Mouse (Mus musculus) limb, embryonic 15.5 days (tissue): Measurements from ENCODE around the gene Trip4. TPM values are rescaled to one million over a fixed set of nuclear protein-coding genes. Genes with fewer than 3 reads are reported as not detected.

Experiments
- ATAC-seq: fragments of 200-750 bp; cut with Nextera tagmentation; 2 replicates; pipeline ENCODE4 v1.8.0; 2017; ENCODE audit warnings: low read depth, moderate TSS enrichment; ENCODE audit not compliant: insufficient number of reproducible peaks, low FRiP score, low TSS enrichment
- H3K27ac ChIP-seq: fragments of 300-500 bp; sonication (generic); 2 replicates; pipeline ENCODE4 v1.5.1; 2015; ENCODE audit warnings: moderate library complexity, mild to moderate bottlenecking, inconsistent platforms
- H3K27me3 ChIP-seq: fragments of 300-500 bp; sonication (generic); 2 replicates; pipeline ENCODE4 v1.6.1; 2015; ENCODE audit warnings: inconsistent platforms
- H3K36me3 ChIP-seq: fragments of 300-500 bp; sonication (generic); 2 replicates; pipeline ENCODE4 v1.6.1; 2015; ENCODE audit warnings: inconsistent platforms
- H3K4me1 ChIP-seq: fragments of 300-500 bp; sonication (generic); 2 replicates; pipeline ENCODE4 v1.6.1; 2015; ENCODE audit warnings: inconsistent platforms
- H3K4me2 ChIP-seq: fragments of 300-500 bp; sonication (generic); 2 replicates; pipeline ENCODE4 v1.6.1; 2015; ENCODE audit warnings: mild to moderate bottlenecking, inconsistent platforms
- H3K4me3 ChIP-seq: fragments of 300-500 bp; sonication (generic); 2 replicates; pipeline ENCODE4 v1.5.1; 2015; ENCODE audit warnings: mild to moderate bottlenecking, inconsistent platforms
- H3K9ac ChIP-seq: fragments of 300-500 bp; sonication (generic); 2 replicates; pipeline ENCODE4 v1.6.1; 2015; ENCODE audit warnings: inconsistent platforms
- H3K9me3 ChIP-seq: fragments of 300-500 bp; sonication (generic); 2 replicates; pipeline ENCODE4 v1.6.1; 2016; ENCODE audit warnings: inconsistent platforms
- WGBS: fragments of 180-500 bp; shearing (Covaris S2); methylation state at CpG from one replicate; pipeline ENCODE4 v1.1.7; 2015; 5-methylcytosine and 5-hydroxymethylcytosine counted together
- polyA plus RNA-seq: library from polyadenylated mRNA; unstranded; fragments of >200 nt; fragmentation: Nextera tagmentation; extraction: Ambion mirVana; gene quantifications from 2 replicates; pipeline ENCODE4 v1.2.1, GENCODE M21; 2015

Gene Trip4
- polyA plus RNA-seq, 1 experiment from 2014 or later = 35.7 TPM

- no peaks in the 10 kb centered on the region for H3K9me3 ChIP-seq
Observed at GRCm38 (mm10) chr9:65822011-65822410, 86.6 kb downstream of the Trip4 start.

GRCm38 (mm10) chr9:65820301-65820700 lies 88.3 kb downstream of the Trip4 start:
- H3K27ac ChIP-seq = no peak overlapping the region
- no peak overlapping the region for H3K9ac ChIP-seq
- H3K4me1 ChIP-seq = peaks cover 11% of the 10 kb centered on the region; the same call in 1 of the 2 replicates
- no peak overlapping the region for H3K4me3 ChIP-seq
- 46% methylated on average over 2 of the region's 2 CpGs for WGBS
- H3K36me3 ChIP-seq = no peaks in the 10 kb centered on the region
- no peaks in the 10 kb centered on the region for H3K9me3 ChIP-seq
- no peaks in the 10 kb centered on the region for H3K27me3 ChIP-seq
- no peak for ATAC-seq
- no peak overlapping the region for H3K4me2 ChIP-seq

More at GRCm38 (mm10) chr9:65822011-65822410, 86.6 kb downstream of the Trip4 start:
- Histone ChIP-seq H3K9ac (no peak overlapping the region), H3K4me3 (no peak overlapping the region), H3K4me2 (no peak overlapping the region), H3K36me3 (no peaks in the 10 kb centered on the region), H3K27ac (no peak overlapping the region), H3K4me1 (peaks cover 23% of the 10 kb centered on the region), H3K27me3 (no peaks in the 10 kb centered on the region)
- 84% methylated on average over 4 of the region's 4 CpGs for WGBS
- ATAC-seq = no peak

DNA sequence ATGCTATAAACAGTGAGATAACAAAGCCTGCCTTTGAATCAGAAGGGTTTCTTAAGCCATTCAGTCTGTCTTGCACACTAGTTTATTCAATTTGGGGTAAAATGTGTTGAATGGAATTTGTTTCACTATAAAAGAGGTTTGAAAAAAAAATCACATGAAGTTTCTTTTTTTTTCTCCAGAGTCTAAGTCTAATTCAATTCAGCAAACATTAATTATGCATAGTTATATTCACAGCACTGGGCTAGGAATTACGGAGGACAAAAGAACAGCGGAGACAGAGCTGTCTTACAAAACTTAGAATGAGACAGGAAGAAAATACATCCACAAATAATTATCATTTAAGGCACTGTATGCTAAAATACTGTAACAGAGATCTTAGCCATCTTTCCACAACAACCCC lies 90.2 kb downstream of the Trip4 start:
- H3K27ac ChIP-seq = no peak overlapping the region
- no peak for ATAC-seq
- WGBS = 87% methylated on average over 2 of the region's 2 CpGs
- no peak overlapping the region for H3K4me3 ChIP-seq
- H3K9ac ChIP-seq = no peak overlapping the region
- H3K4me2 ChIP-seq = no peak overlapping the region
- no peaks in the 10 kb centered on the region for H3K9me3 ChIP-seq
- H3K4me1 ChIP-seq = peaks cover 1% of the 10 kb centered on the region; the same call in 1 of the 2 replicates
- peaks cover 8% of the 10 kb centered on the region for H3K36me3 ChIP-seq
- no peaks in the 10 kb centered on the region for H3K27me3 ChIP-seq

- no peaks in the 10 kb centered on the region for H3K4me1 ChIP-seq
- H3K9ac ChIP-seq = no peak overlapping the region
- 50% methylated on average over 2 of the region's 2 CpGs for whole genome bisulfite sequencing
- no peaks in the 10 kb centered on the region for H3K27me3 ChIP-seq
- H3K36me3 ChIP-seq = peaks cover 8% of the 10 kb centered on the region
- H3K9me3 ChIP-seq = no peaks in the 10 kb centered on the region
- no peak overlapping the region for H3K4me3 ChIP-seq
- no peak overlapping the region for H3K27ac ChIP-seq
- ATAC-seq = no peak
- H3K4me2 ChIP-seq = no peak overlapping the region
Observed at GRCm38 (mm10) chr9:65812841-65813240, 95.8 kb downstream of the Trip4 start.

DNA sequence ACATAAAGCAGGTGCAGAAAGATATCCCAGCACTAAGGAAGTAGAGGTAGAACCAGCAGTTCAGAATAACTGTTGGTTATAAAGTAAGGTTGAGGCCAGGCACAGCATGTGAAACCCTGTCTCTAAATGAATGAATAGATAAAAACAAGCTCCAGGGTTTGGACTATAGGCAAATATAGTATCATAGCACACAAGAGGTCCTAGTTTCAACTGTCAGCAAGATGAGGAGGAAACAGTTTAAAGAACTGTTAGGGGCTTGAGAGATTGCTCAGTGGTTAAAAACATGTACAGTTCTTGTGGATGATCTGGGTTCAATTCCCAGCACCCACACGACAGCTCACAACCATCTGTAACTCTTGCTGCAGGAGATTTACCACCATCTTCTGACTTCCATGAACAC lies 96.8 kb downstream of the Trip4 start:
- no peaks in the 10 kb centered on the region for H3K27me3 ChIP-seq
- H3K4me1 ChIP-seq = 0 out of 2 replicates have a peak, but pooled peaks cover 3% of the 10 kb centered on the region
- H3K27ac ChIP-seq = no peak overlapping the region
- 83% methylated on average over 1 of the region's 1 CpGs for WGBS
- no peak for ATAC-seq
- no peaks in the 10 kb centered on the region for H3K9me3 ChIP-seq
- H3K4me2 ChIP-seq = no peak overlapping the region
- H3K4me3 ChIP-seq = no peak overlapping the region
- no peak overlapping the region for H3K9ac ChIP-seq
- H3K36me3 ChIP-seq = peaks cover 8% of the 10 kb centered on the region

DNA sequence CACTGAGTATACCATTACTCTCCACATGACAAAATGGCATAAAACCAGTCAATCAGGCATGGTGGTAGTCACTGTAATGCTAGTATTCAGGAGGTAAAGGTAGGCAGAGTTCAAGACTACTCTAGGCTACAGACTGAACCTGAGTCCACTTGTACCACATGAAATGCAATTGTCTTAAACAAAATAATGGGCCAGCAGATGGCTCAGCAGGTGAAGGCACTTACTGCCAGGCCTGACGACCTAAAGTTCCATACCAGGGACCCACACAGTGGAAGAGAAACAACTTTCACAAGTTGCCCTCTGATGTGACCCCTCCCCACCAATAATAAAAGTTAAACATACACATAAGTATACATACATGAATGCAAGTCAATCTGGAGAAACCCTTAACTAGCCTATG lies 100.8 kb downstream of the Trip4 start:
- Histone ChIP-seq H3K9ac (no peak overlapping the region), H3K4me2 (no peak overlapping the region), H3K4me1 (0 out of 2 replicates have a peak, but pooled peaks cover 3% of the 10 kb centered on the region), H3K4me3 (no peak overlapping the region), H3K27ac (no peak overlapping the region), H3K27me3 (no peaks in the 10 kb centered on the region), H3K36me3 (no peaks in the 10 kb centered on the region), H3K9me3 (no peaks in the 10 kb centered on the region)
- WGBS = 75% methylated on average over 1 of the region's 1 CpGs
- ATAC-seq = no peak

DNA sequence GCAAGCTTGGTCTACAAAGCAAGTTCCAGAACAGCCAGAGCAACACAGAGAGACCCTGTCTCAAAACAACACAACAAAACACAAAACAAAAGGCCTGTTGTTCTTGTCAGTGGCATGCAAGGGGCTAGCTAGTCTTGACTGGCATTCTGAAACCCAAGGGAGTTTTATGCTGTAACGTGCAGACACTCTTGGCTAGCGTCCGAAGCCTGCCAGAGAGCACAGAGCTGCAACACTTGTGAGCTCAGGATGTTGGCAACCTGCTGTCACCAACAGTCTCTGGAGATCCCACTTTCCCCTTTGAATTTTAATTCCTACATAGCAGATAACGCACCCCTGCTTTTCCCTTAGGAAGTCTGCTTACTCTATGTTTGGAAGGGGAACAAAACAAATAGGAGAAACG lies 101.3 kb downstream of the Trip4 start:
- Histone ChIP-seq H3K4me3 (no peak overlapping the region), H3K9me3 (no peaks in the 10 kb centered on the region), H3K4me1 (0 out of 2 replicates have a peak, but pooled peaks cover 3% of the 10 kb centered on the region), H3K9ac (no peak overlapping the region), H3K4me2 (no peak overlapping the region), H3K27ac (no peak overlapping the region), H3K36me3 (no peaks in the 10 kb centered on the region), H3K27me3 (no peaks in the 10 kb centered on the region)
- WGBS = 59% methylated on average over 5 of the region's 5 CpGs
- no peak for ATAC-seq

GRCm38 (mm10) chr9:65799770-65800169 lies 108.8 kb downstream of the Trip4 start:
- Histone ChIP-seq H3K4me2 (no peak overlapping the region), H3K9me3 (no peaks in the 10 kb centered on the region), H3K36me3 (peaks cover 3% of the 10 kb centered on the region), H3K27me3 (no peaks in the 10 kb centered on the region), H3K27ac (no peak overlapping the region), H3K4me1 (peaks cover 6% of the 10 kb centered on the region), H3K4me3 (no peak overlapping the region), H3K9ac (no peak overlapping the region)
- no peak for ATAC-seq
- 51% methylated on average over 4 of the region's 4 CpGs for WGBS

DNA sequence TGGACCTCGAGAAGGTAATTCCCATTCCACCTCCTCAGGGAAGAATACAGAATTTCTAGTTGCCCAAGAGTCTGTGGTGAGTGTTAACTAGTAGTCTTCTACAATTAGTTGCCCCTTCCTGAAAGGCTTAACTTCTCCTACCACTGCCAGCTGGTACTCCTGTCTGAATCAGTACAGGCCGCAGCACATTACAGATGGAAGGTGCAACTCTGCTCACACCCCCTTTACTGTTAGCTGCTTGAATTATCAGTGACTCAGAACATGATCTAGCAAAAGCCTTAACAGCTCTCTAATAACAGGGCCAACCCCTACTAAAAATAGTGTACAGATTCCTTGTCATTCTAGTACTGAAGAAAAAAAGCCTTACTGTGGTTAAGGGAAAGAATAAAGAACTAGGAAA lies 112.9 kb downstream of the Trip4 start:
- H3K4me1 ChIP-seq = peaks cover 29% of the 10 kb centered on the region
- 74% methylated on average over 2 of the region's 2 CpGs for WGBS
- H3K27me3 ChIP-seq = no peaks in the 10 kb centered on the region
- no peak for ATAC-seq
- no peak overlapping the region for H3K4me2 ChIP-seq
- H3K27ac ChIP-seq = no peak overlapping the region
- H3K36me3 ChIP-seq = peaks cover 14% of the 10 kb centered on the region
- H3K4me3 ChIP-seq = no peak overlapping the region
- no peaks in the 10 kb centered on the region for H3K9me3 ChIP-seq
- H3K9ac ChIP-seq = no peak overlapping the region

GRCm38 (mm10) chr9:65794313-65794712 lies 114.3 kb downstream of the Trip4 start:
- Histone ChIP-seq H3K27me3 (no peaks in the 10 kb centered on the region), H3K9me3 (no peaks in the 10 kb centered on the region), H3K4me1 (peaks cover 29% of the 10 kb centered on the region), H3K36me3 (peaks cover 14% of the 10 kb centered on the region), H3K4me3 (no peak overlapping the region), H3K9ac (no peak overlapping the region), H3K4me2 (no peak overlapping the region), H3K27ac (no peak overlapping the region)
- ATAC-seq = no peak
- WGBS = 37% methylated on average over 7 of the region's 7 CpGs

- peaks cover 29% of the 10 kb centered on the region for H3K4me1 ChIP-seq
- peaks cover 14% of the 10 kb centered on the region for H3K36me3 ChIP-seq
- H3K4me2 ChIP-seq = no peak overlapping the region
- no peak overlapping the region for H3K4me3 ChIP-seq
- no peak for ATAC-seq
- H3K9ac ChIP-seq = no peak overlapping the region
- H3K9me3 ChIP-seq = no peaks in the 10 kb centered on the region
- no peaks in the 10 kb centered on the region for H3K27me3 ChIP-seq
- H3K27ac ChIP-seq = 0 out of 2 replicates have a peak overlapping the region, but pooled peaks have one; percentile 11
- WGBS = 68% methylated on average over 3 of the region's 3 CpGs
Observed at GRCm38 (mm10) chr9:65793506-65793905, 115.1 kb downstream of the Trip4 start.

DNA sequence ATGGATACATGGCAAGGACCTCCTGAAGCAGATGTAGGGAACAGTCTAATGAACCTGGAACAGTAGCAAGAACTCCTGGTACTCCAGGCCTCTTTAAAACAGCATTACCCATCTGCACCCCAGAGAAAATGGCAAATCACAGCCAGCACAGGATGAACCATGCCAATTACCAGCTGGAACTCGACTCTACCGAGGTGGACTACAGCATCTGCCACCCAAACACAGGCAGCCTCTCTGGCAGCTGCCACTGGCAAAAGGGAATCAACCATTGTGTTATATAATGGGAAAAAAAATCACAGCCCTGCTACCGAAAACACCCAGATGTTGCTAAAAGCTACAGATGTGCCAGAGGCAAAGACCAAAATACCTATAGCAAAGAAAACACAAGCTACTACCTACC lies 115.5 kb downstream of the Trip4 start:
- no peak overlapping the region for H3K4me2 ChIP-seq
- no peak for ATAC-seq
- H3K4me3 ChIP-seq = no peak overlapping the region
- peaks cover 14% of the 10 kb centered on the region for H3K36me3 ChIP-seq
- peaks cover 29% of the 10 kb centered on the region for H3K4me1 ChIP-seq
- no peak overlapping the region for H3K27ac ChIP-seq
- no peaks in the 10 kb centered on the region for H3K27me3 ChIP-seq
- no peak overlapping the region for H3K9ac ChIP-seq
- H3K9me3 ChIP-seq = no peaks in the 10 kb centered on the region
- 50% methylated on average over 3 of the region's 3 CpGs for whole genome bisulfite sequencing

- Histone ChIP-seq H3K4me3 (no peak overlapping the region), H3K4me2 (no peak overlapping the region), H3K27ac (no peak overlapping the region), H3K4me1 (peaks cover 38% of the 10 kb centered on the region), H3K9ac (no peak overlapping the region), H3K9me3 (no peaks in the 10 kb centered on the region), H3K27me3 (no peaks in the 10 kb centered on the region), H3K36me3 (peaks cover 14% of the 10 kb centered on the region)
- ATAC-seq = no peak
Observed at GRCm38 (mm10) chr9:65791846-65792245, 116.7 kb downstream of the Trip4 start.
